Mouse (Mus musculus) lung, postnatal 25 days (tissue): ENCODE results near the gene Olfr9.
"Not testable (repeated sequence)": the region's sequence is repeated elsewhere in the genome, so short reads cannot be mapped to it uniquely, and the experiment has no call there.

Source experiments
- DNase-seq: peaks from one replicate; pipeline ENCODE4 v3.0.0; 2022; ENCODE audit warnings: low spot score

The Olfr9 gene

DNA sequence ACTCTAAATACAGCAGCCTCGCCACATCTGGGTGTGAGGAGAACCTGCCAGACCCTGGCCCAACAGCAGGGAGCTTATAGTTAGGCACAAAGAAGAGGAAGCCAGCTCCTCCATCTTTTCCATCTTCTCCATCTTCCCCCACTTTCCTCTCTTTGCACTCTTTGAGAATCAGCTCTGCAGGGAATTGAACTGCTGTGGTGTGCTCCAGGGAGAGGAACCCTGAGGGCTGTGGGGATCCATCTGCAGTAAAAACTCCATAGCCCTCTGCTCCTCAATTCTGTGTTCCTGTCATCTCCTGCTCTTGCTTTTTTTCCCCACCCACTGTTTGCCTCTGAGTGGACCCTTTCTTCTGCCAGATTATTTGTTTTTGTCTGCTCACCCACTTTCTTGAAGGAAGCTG is at the start of gene Olfr9:
Gene Olfr9 (plus strand): TSS at position 301 of the 400 bp plus-strand sequence.
- not testable (repeated sequence) for DNase-seq

DNA sequence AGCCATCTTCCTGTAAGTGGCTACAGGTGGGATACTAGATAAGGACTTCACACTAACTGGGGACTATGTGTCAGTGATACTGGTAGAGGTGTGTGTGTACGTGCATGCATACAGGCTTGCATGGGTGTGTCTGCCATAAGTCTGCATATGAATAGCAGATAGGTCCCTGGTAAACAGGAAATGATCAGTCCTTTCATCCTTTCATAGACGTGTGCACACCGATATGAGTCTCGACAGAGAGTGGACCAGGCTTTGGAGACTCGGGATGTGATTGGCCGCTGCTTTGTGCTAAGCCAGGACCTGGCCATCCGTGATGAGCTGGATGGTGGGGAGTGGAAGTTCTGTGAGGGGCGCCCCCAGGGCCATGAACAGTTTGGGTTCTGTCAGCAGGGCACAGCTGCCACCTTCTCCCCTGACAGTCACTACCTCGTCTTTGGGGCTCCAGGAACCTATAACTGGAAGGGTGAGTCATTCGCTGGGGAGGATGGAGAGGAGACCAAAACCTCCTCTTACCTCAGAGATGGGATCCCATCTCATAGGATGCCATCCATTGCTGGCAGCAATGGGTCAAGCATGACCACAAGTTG is 48.7 kb upstream of the Olfr9 start:
- no peak for DNase-seq

DNA sequence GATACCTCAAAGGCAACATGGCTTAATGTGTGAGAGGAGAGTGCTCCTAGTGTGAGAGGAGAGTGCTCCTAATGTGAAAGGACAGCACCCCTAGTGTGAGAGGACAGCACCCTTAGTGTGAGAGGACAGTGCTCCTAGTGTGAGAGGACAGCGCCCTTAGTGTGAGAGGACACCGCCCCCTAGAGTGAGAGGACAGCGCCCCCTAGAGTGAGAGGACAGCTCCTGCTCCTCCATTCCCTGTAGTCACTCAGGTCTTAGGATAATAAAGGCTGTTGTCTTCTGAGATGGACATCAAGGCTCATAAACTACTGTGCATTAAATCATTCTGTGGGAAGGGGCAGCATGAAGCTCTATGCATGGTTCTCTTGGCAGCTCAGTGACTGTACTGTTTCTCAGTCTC is 43.6 kb upstream of the Olfr9 start:
- peak; percentile 53 for DNase-seq

DNA sequence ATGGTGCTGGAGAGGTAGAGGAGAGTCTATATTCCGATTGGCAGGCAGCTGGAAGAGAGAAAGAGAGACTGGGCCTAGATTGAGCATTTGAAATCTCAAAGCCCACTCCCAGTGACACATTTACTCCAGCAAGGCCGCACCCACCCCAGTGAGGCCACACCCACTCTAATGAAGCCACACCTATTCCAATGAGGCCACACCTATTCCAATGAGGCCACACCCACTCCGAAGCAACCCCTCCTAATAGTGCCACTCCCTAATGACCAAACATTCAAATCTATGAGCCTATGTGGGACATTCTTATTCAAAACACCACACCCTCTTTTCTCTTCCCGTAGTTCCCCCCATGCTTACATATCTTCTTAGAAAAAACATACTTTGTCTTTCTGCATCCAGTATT is 41.7 kb upstream of the Olfr9 start:
- DNase-seq: no peak

DNA sequence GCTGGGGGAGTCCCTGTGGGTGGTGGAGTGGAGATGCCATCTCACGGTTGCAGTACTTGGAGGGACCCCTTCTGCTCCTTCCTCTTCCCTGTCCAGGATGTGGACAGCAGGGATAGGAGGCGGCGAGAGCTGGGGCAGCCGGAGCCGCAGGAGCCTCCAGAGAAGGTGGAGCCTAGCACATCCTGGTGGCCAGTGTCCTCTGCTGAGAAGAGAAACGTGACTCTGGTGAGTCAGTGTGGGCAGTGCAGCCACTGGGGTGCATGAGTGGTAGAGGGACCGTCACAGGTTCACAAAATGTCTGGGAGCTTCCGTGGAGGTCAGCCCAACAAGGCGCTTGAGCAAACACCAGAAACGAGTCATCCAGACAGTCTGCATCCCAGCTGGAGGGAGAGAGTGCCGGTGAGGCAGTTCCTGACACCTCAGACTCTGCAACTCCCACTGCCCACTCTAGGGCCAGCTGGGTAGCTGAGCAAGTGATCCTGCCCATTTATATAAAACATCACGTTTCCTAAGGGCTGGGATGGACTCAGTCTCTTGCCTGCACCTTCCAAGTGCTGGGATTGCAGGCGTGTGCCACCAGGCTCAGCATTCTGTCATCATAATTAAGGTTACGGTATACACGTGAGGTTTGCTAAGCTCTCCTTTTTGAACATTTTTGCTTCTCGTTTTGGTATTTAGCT is 38.9 kb upstream of the Olfr9 start:
- DNase-seq: no peak

DNA sequence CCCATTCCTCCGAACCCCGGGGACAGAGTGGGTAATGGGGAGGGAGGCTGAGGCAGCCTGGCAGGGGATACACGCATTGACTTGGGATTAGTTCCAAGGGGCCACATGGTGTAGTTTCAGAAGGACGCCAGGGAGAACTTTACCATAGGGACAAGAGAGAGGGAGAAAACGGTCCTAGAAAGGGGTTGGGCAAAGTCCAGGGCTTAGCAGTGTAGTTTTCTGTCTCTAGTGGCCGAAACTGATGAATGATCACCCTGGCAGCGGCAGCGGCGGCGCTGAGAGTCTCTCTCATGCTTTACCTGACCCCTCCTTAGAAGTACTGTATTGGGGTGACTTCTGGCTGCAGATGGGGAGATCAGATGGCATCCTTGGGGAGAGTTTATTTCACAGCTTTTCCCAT is 30.9 kb upstream of the Olfr9 start:
- no peak for DNase-seq

DNA sequence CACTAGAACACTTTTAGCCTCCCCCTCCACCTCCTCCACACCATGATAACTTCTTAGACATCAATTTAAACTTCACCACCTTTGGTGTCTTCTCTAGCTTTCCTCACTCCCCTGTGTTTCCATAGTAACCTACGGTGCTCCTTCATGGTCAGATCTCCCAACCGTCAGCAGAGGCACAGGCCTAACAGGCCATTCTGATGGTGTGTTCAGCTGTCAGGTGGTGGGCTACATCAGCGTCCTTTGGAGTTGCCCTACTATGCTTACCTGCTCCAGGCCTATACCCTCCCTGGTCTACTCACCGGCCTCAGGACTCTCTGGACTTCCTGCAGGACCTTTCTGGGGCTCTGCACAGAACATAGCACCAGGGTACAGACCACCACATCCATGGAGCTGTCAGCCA is 29.1 kb upstream of the Olfr9 start:
- DNase-seq: no peak

DNA sequence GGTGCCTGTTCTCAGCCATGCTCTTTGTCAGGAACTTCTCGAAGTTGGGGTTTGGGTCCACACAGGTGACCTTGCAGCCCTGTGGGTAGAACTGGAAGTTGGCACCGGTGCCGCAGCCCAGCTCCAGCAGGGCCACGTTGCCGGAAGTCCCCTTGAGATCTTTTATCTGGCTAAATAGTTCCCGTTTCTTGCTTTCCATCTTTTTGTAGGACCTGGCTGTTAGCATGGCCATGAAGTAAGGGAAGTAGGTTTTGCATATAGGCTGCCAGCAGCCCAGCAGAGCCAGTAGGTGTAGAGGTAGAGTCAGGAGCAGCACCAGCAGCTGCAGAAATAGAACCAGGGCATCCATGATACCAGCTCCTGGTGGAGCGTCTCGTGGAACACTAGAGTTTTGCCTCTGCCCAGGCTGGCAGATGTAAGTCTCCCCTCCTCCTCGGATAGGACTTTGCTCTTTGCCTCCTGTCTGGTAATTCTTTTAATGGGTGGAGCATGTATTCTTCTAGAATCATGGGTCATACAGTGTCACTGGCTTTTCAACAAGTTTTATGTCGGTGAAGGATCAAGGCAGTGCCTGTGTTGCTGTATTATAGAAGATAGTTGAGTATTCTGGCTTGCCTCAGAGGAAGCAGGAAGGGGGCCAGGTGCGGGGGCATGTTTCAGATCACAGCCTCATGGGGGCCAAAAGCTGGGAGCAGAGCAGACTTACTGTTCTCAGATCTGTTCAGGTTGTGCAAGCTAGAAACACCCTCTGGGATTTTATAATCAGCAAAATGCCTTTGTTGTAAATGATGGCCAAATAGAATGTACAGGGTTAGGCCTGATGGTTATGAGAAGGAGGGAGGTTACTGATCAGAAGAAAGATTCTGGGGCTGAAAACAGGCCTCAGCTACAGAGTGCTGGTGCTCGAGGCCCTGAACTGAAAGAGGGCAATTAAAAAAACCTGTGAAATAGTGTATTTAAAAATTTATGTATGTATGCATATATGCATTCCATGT is 28.3 kb upstream of the Olfr9 start, which contains the start of gene Mettl7b:
Gene Mettl7b (minus strand): TSS at position 399 of the 995 bp plus-strand sequence.
- no peak for DNase-seq

DNA sequence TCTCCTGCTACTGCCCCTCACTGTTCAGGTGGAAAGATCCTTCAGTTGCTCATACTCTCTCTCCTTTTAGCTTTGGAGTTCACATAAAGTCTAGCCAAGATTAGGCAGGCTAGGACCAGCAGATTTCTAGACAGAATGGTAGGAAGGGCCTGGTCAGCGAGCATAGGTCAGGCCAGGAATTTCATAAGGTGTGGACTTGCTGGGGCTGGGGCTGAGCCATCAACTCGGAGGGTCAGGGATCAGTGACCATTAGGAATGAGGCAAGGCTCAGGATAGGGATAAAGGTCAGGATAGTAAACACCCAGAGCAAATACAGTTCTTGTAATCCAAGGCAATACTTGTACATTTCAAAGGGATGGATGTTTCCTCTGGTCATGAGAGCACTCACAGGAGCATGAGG is 24.3 kb upstream of the Olfr9 start:
- no peak for DNase-seq

DNA sequence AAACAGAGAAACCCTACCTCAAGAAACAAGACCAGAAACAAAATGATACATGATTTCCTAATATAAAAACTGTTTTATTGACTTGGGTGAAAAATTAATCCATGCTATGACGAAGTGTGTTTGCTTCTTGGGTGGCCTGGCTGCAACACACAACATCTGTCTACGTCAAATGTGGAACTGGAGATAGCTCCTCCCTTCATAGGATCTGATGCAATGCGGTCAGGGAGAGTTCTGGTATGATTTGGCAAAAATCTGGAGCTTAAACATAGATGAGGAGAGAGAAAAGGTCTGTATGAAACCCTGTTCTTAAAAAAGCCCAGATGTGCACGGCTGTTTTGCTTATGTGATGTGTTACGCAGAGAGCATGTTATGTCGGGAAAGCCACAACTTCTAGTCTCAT is 23.4 kb upstream of the Olfr9 start:
- DNase-seq: no peak

DNA sequence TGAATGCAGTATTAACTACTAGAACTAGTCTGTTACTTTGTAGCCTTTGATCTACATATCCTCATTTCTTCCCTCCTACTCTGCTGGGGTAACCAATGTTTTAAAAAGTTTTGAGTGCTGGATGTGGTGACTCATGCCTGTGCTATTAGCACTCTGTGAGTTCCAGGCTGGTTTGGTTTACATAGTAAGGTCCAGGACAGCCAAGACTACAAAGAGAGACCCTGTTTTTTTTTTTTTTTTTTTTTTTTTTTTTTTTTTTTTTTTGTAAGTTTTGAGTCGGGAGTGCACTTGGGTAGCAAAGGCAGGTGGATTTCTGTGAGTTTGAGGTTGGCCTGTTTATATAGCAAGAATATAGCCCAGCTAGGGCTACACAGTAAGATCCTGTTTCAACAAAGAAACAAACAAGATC is 20.9 kb upstream of the Olfr9 start:
- peak; percentile 60 for DNase-seq

DNA sequence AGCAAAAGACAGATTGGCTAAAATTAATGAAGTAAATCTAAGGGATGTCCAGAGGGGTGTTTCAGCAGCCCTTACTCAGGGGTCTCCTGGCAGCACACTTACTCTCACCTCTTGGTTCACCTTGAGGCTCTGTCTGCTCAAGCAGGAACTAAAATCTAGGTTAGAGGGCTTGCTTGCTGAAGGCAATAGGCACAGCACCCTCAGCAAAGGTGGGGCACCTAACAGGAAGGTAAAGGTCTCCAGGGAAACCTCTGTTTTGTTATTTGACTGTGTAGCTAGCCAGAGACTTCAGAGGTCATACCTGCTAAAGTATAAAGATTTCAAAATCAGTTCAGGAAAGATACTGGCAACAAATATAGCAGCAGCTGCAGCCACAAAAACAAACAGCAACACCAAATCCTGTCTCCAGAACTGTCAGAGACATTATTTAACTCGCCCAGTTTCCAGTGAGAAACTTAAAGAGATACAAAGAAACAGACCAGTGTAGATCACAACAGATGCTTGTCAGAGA is 18.4 kb upstream of the Olfr9 start:
- peak; percentile 31 for DNase-seq

DNA sequence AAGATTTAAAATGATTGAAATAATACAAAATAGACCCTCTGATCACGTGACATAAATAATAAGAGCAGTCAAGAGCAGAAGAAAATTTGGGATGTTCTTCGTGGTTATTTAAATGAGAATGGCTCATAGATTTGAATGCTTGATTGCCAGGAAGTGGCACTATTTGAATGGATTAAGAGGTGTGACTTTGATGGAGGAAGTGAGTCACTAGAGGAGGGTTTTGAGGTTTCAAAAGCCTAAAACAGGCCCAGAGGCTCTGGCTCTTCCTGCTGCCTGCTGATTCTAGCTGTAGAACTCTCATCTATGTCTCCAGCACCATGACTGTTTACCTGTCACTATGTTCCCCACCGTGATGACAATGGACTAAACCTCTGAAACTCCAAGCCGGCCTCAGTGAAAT is 16.4 kb upstream of the Olfr9 start:
- no peak for DNase-seq

DNA sequence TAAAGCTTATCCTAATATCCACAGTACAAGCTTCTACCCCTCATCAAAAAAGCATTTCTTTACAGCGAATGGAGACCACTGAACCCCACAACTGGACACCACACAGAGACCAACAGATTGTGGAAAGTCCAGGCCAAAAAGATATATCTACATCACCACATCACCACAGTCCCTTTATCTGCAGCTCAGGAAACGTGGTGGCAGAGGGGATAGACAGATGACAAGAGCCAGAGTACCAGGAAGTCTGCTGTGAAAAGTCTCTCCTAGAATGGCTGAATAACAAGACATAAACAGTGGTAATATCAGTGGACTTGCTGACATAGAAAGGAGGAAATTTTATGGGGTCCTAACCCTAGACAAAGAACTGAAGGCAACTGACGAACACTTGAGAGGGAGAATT is 12.8 kb upstream of the Olfr9 start:
- no peak for DNase-seq

DNA sequence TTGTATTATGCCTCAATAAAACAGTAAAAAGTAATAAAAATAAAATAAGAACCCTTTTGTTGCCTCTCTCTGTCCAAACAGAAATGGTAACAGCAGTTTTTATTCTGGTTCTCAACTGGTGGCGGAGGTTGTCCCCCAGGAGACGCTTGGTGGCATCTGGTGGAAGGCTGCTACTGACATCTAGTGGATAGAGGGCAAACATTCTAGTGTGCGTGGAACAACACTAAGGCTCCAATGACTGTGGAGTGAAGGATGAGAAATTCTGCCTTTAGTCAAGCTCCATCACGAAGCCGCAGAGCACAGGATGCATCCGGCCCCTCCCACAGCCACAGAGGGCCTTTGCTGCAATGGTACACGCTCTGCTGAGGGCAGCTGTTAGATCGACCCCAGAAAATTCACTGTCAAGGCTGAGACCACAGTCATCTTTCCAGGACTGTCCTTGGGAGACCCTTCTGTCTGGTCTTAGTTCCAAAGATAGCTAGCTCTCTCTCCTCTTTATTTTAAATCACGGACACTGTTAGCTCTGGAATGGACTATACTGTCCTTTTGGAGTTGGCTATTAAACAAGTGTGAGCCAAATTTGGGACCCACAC is 11.6 kb upstream of the Olfr9 start:
- DNase-seq: peak; percentile 56

DNA sequence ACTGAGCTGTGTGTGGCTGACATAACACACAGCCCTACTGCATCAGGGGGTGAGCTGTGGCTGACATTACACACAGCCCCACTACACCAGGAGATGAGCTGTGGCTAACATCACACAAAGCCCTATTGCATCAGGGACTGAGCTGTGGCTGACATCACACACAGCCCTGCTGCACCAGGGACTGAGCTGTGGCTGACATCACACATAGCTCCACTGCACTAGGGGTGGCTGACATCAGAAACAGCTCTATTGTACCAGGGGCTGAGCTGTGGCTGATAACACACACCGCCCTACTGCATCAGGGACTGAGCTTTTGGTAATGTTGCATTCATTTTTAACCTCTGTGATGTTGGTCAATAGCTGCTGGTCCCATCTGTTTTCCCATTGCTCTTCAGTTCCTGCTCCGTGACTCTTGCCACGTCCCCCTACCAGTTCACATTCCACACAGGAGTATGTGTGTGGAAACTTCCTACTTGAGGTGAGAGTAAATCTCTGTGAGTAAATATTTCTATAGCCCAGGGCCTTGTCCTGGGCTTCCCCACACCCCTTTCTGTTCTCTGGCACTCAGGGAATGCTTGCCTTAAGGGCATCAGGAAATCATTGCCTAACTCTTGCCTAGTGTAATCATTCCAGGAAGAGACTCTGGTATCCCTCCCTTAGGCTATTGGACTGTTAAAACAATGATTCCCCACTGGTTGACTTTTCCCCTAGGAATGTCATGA is 8.4 kb upstream of the Olfr9 start:
- DNase-seq: peak; percentile 69

DNA sequence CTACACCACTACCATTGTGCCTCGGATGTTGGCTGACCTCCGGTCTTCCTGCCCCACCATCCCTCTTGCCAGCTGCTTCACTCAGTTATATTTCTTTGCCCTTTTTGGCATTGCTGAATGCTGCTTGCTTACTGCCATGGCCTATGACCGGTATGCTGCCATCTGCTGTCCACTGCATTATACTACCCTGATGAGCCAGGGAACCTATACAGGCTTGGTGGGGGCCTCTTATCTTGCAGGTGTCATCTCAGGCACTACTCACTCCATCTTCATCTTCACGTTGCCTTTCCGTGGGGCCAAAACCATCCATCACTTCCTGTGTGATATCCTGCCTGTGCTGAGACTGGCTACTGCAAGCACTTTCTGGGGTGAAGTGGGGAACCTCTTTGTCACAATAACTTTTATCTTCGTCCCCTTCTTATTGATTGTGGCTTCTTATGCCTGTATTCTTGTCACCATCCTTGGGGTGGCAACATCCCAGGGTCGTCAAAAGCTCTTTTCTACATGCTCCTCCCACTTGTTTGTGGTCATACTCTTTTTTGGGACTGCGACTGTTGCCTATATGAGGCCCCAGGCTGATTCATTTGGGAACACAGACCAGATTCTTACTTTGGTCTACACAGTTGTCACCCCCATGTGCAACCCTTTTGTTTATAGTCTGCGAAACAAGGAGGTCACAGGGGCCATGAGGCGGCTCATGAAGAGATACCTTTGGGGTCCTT is 1.1 kb downstream of the Olfr9 start:
- DNase-seq: not testable (repeated sequence)

DNA sequence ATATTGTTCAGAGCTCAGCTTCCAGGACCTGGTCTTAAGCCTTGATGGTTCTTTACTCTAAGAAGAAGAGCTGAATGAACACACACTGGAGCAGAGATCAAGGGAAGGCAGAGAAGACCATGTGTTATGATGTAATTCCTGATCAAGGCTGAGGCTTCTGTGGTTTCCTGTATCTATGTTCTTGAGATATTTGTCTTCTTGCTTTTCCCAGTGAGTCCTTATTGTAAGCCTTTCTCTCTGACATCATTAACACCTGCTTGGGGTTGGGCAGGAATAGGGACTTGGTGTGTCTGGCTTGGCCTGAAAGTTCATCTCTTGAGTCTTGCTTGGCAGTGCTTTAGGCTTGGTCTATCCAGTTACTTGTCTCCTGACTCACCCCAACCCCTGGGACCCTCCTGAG is 1.8 kb downstream of the Olfr9 start:
- DNase-seq: no peak

DNA sequence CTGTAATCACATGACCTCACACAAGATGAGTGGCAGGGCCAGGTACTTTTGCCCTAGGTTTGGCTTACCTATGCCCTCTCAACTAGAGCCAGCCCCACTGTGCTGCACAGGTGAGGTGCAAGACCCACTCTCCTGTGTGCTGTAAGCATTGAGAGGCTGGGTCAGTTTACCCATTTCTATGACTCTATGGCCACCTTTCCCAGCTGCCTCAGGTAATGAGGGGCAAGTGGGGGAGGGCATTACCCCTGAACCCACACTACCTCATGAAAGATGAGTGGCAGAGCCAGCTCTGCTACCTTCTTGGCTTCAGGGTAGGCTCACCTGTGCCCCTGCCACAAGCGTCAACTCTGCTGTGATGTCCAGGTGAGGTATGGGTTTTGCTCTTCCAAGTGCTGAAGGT is 6.6 kb downstream of the Olfr9 start:
- no peak for DNase-seq

DNA sequence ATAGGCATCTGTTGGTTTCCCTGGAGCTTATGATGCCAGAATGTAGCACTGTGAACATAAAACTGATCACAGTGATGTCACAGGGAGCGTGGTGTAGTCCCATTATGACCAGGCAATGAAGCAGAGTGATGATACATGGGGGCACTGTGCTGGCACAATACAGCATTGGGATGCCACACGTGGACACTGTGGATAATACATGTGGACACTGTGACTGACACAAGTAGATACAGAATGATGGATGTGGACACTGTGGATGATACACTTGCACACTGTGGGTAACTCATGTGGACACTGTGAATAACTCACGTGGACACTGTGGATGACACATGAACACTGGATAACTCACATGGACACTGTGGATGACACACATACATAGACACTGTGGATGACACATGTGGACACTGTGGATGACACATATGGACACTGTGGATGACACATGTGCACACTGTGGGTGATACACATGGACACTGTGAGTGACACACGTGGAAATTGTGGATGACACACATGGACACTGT is 7.4 kb downstream of the Olfr9 start:
- DNase-seq: no peak
